Mouse (Mus musculus) adrenal gland, postnatal 4 days (tissue): Measurements from ENCODE around the gene Grhl3. TPM values are rescaled to one million over a fixed set of nuclear protein-coding genes. Genes with fewer than 3 reads are reported as not detected.

Experiments
- DNase-seq, 2 experiments: peaks; one replicate each; pipeline ENCODE4 v3.0.0; 2021 to 2022; ENCODE audit warnings: low spot score in 2 of 2, mixed read lengths in 2 of 2
- total RNA-seq, 2 experiments: library from RNA; stranded (reverse); gene quantifications; 2 replicates each; pipeline ENCODE4 v1.2.3; 2021

Grhl3 gene
- total RNA-seq, 2 experiments from 2014 or later = 0.14 to 0.22 TPM

- no peak for DNase-seq
These were observed 2.1 kb upstream of the Grhl3 start for GRCm38 (mm10) chr4:135575365-135576140.

GRCm38 (mm10) chr4:135572276-135572675 is 1.2 kb downstream of the Grhl3 start:
- DNase-seq = no peak

GRCm38 (mm10) chr4:135571037-135571550 is 2.3 kb downstream of the Grhl3 start:
- no peak for DNase-seq

GRCm38 (mm10) chr4:135570152-135571036 is 3.0 kb downstream of the Grhl3 start:
- DNase-seq = no peak

GRCm38 (mm10) chr4:135569201-135569600 is 4.2 kb downstream of the Grhl3 start:
- no peak for DNase-seq

- DNase-seq = no peak
These were observed 5.9 kb downstream of the Grhl3 start for GRCm38 (mm10) chr4:135567484-135567883.

- DNase-seq = no peak
These were observed 6.4 kb downstream of the Grhl3 start for GRCm38 (mm10) chr4:135567042-135567441.

- DNase-seq = no peak
These were observed 8.0 kb downstream of the Grhl3 start for GRCm38 (mm10) chr4:135565400-135565799.

- DNase-seq = no peak
These were observed 9.6 kb downstream of the Grhl3 start for GRCm38 (mm10) chr4:135563794-135564193.

- no peak for DNase-seq
These were observed 24.1 kb downstream of the Grhl3 start for GRCm38 (mm10) chr4:135549323-135549722.

- no peak for DNase-seq
These were observed 24.8 kb downstream of the Grhl3 start for GRCm38 (mm10) chr4:135548521-135549077.

- no peak for DNase-seq
These were observed 25.3 kb downstream of the Grhl3 start for GRCm38 (mm10) chr4:135548108-135548507.

- DNase-seq = peak in 1 of 2 experiments; percentile 12
These were observed 25.9 kb downstream of the Grhl3 start for GRCm38 (mm10) chr4:135547551-135547950.

- DNase-seq = no peak
These were observed 26.6 kb downstream of the Grhl3 start for GRCm38 (mm10) chr4:135546793-135547192.

GRCm38 (mm10) chr4:135546008-135546407 is 27.4 kb downstream of the Grhl3 start:
- no peak for DNase-seq

GRCm38 (mm10) chr4:135545080-135545511 is 28.3 kb downstream of the Grhl3 start:
- DNase-seq = no peak

GRCm38 (mm10) chr4:135544284-135544683 is 29.1 kb downstream of the Grhl3 start:
- no peak for DNase-seq

GRCm38 (mm10) chr4:135540057-135540456 is 33.4 kb downstream of the Grhl3 start:
- DNase-seq = no peak

- DNase-seq = no peak
These were observed 34.4 kb downstream of the Grhl3 start for GRCm38 (mm10) chr4:135539056-135539455.

GRCm38 (mm10) chr4:135535021-135535420 is 38.4 kb downstream of the Grhl3 start:
- no peak for DNase-seq

GRCm38 (mm10) chr4:135533001-135533400 is 40.4 kb downstream of the Grhl3 start:
- DNase-seq = no peak
